Mouse (Mus musculus): ENCODE measurements around the gene Rgs13.

- TF ChIP-seq CTCF (IDR thresholded peaks at IDR 0.05; ENCODE audit: borderline replicate concordance, insufficient read depth, low read depth, low read length) (no peak), POLR2A (IDR thresholded peaks at IDR 0.05; ENCODE audit: borderline replicate concordance, insufficient read depth, low read length) (no peak)
Measured at GRCm38 (mm10) chr1:144200496-144200895, 23.3 kb upstream of the Rgs13 start.
